Mouse (Mus musculus) heart, postnatal 25 days (tissue): ENCODE data around the gene Cry2. TPM values are rescaled to one million over a fixed set of nuclear protein-coding genes. Genes with fewer than 3 reads are reported as not detected.

Source experiments
- DNase-seq: peaks from one replicate; pipeline ENCODE4 v3.0.0; 2022; ENCODE audit warnings: low spot score
- intact Hi-C: fragments of 180-260 bp; cut with DNase I; formaldehyde crosslinking; loops from one replicate; pipeline ENCODE4 v1.15.1; 2025
- total RNA-seq, 2 experiments: library from RNA; stranded (reverse); gene quantifications; 2 replicates each; pipeline ENCODE4 v1.2.3; 2021

Gene Cry2
- total RNA-seq, 2 experiments from 2014 or later, result 14.2 to 25.9 TPM

GRCm38 (mm10) chr2:92447121-92447740 lies 13.4 kb upstream of the Cry2 start:
- DNase-seq, result no peak

DNA sequence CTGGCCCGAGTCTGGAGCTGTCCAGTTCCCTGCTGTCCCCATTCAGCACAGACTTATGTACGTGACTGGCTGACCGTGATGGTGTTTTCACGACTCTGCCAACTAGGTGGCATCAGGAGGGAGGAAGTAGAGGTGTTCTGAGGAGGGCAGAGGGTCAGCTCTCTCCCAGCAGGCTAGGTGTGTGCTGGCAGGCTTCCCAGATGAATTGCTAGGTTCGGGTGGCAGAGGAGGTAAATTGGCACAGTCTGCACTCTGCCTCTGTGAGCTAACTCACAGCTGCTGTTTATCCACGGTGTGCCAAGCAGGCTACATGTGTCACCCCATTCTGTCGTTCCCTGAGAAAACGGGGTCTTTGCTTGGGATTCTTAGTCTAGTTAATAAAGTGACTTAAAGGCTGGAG lies 12.8 kb upstream of the Cry2 start:
- DNase-seq, result no peak
- intact Hi-C loops, result no loop called here

More at GRCm38 (mm10) chr2:92447121-92447740, 13.4 kb upstream of the Cry2 start:
- intact Hi-C loops, result no loop called here

DNA sequence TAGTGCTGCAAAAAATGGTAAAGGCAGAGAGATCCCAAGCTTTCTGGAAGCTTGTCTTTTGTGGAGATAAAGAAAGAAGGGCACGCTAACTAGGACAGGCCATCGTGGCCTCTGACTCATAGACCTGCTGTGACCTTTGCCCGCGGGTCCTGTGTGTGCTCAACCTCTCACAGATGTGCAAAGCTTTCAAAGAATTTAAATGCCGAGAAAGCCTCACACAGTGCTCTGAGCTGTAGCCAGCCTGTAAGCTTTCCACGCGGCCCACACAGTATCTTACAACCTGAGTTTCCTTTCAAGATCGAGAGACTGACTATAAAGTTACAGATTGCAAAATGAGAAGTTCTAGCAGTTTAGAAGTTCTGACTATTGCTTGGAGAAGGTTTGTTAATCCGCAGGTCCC lies 12.0 kb upstream of the Cry2 start:
- DNase-seq, result no peak
- intact Hi-C loops, result no loop called here

DNA sequence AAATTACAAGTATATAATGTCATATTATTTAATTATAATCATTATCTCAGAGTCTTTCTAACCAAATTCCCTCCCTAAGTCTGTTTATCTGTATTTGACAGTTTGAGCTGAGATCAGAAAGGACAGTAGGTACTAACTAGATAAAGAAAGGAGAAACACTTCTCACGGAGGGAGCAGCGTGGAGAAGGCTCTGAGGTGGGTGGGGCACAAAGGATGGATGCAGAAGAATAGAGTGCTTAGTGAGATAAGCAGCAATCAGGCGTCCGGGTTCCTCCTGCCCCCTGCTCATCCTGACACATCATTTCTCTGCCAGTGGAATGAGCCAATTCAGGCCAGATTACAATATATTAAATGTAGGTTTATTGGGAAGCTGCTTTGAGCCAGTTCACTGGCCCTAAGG lies 10.5 kb upstream of the Cry2 start:
- intact Hi-C loops, result no loop called here
- DNase-seq, result no peak

- DNase-seq, result no peak
- intact Hi-C loops, result no loop called here
Measured at GRCm38 (mm10) chr2:92443313-92443712, 9.5 kb upstream of the Cry2 start.

- no peak for DNase-seq
Measured at GRCm38 (mm10) chr2:92442419-92443001, 8.7 kb upstream of the Cry2 start.

DNA sequence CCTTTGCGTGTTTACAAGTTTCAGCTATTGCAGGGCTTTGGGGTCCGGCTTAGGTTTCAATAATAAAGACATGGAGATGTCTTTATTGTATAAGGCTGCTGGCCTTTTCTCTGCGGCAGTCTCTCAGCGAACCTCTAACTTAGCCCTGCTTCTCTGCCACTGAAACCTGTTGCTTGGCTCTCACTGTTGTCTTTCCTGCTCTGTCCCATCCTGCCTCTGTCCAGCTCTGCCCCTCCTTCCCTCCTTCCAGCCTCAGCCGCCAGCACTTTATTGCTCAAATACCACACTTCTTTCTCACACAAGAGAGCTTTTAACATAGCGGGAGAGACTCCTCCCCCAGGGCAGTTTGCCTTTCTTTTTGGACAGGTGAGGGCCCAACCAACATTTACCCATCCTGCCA lies 6.6 kb upstream of the Cry2 start:
- intact Hi-C loops, result loop anchor here (1.0 kb wide), 1 partner anchor 61 kb away; no protein-coding TSS in a partner anchor
- no peak for DNase-seq

More at GRCm38 (mm10) chr2:92442419-92443001, 8.7 kb upstream of the Cry2 start:
- intact Hi-C loops, result no loop called here

DNA sequence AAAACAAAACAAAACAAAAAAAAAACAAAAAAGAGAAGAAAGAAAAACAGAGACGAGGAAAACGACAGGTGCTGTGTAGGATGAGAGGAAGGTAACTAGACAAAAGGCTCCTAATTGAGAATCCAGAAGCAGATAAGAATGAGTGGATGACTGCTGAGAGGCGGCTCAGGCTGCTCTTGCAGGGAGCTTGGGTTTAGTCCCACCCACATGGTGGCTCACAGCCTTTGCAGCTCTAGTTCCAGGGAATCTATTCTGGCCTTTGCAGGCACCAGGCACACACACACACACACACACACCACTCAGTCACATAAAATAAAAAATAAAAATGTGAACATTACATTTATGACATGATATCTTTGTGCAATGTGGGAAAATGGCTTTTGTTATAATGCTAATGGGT lies 4.7 kb upstream of the Cry2 start:
- intact Hi-C loops, result loop anchor here (2.0 to 5.0 kb wide), 3 partner anchors 142 to 451 kb away; no protein-coding TSS in a partner anchor
- DNase-seq, result no peak

GRCm38 (mm10) chr2:92437875-92438274 lies 4.0 kb upstream of the Cry2 start:
- intact Hi-C loops, result loop anchor here (2.0 to 5.0 kb wide), 3 partner anchors 141 to 451 kb away; no protein-coding TSS in a partner anchor
- DNase-seq, result peak; percentile 58

DNA sequence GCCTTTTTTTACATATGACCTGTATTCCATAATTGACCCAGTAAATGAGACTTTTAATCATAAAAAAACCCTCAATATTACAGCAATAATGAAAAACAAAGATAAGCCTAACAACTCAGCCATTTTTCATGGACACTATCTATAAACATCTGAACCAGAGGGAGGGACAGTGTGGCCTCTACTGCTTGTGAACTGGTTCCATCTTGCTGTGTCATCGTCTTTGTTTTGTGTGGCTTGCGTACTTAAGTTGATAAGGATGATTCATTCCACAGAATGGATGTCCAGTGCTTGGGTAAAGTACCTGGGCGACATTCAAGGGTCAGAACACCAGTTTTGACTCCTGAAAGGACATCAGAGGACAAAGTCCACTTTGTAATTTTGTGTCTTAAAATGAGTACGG lies 3.5 kb upstream of the Cry2 start:
- intact Hi-C loops, result loop anchor here (5.0 kb wide), 2 partner anchors 250 to 450 kb away; no protein-coding TSS in a partner anchor
- DNase-seq, result no peak

DNA sequence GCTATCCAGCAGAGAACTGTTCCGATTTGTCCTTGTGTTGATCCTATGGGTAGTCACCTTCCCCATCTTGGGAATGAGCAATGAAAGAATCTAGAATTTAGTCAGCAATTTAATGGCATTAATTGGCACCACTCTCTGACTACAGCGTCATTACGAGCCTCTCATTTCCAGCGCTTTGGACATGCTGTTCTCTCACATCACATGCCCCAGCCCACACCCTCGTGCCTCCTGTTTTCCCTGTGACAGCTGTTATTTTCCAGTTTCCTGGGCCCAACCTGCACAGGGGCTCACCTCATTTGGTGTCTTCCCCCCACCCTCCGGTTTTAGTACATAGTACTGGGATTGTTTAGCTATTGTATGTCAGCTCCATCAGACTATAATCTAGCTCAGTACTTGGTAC lies 1.2 kb upstream of the Cry2 start:
- no peak for DNase-seq
- intact Hi-C loops, result loop anchor here (5.0 kb wide), 2 partner anchors 248 to 448 kb away; no protein-coding TSS in a partner anchor

- intact Hi-C loops, result no loop called here
- no peak for DNase-seq
Measured at GRCm38 (mm10) chr2:92434375-92434745, 517 bp upstream of the Cry2 start.

GRCm38 (mm10) chr2:92432299-92433295 lies 1.2 kb downstream of the Cry2 start:
- peak; percentile 30 for DNase-seq
- intact Hi-C loops, result no loop called here

- DNase-seq, result no peak
- intact Hi-C loops, result no loop called here
Measured at GRCm38 (mm10) chr2:92431611-92432179, 2.1 kb downstream of the Cry2 start.

- DNase-seq, result peak; percentile 46
- intact Hi-C loops, result no loop called here
Measured at GRCm38 (mm10) chr2:92430723-92431541, 2.9 kb downstream of the Cry2 start.

GRCm38 (mm10) chr2:92430089-92430488 lies 3.8 kb downstream of the Cry2 start:
- intact Hi-C loops, result no loop called here
- no peak for DNase-seq

DNA sequence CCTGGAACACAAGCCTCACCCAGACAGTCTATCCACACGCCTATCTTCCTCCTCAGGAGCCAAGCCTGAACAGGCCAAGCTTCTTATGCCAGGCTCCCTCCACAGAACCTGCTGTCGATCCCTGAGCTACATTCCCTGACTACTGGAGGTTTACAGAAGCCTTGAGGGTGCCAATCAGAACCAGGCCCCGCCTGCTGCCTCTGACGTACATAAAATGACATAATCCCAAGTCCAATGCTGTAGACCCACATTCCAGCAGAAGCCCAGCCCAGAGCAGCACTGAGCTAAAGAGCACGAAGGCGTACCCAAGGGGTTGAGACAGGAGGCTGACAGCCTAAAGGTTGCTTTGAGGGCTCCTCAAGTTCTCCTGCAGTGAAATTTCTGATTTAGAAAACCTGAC lies 6.0 kb downstream of the Cry2 start:
- intact Hi-C loops, result no loop called here
- DNase-seq, result peak; percentile 72

- DNase-seq, result peak; percentile 56
- intact Hi-C loops, result no loop called here
Measured at GRCm38 (mm10) chr2:92426426-92426825, 7.4 kb downstream of the Cry2 start.

DNA sequence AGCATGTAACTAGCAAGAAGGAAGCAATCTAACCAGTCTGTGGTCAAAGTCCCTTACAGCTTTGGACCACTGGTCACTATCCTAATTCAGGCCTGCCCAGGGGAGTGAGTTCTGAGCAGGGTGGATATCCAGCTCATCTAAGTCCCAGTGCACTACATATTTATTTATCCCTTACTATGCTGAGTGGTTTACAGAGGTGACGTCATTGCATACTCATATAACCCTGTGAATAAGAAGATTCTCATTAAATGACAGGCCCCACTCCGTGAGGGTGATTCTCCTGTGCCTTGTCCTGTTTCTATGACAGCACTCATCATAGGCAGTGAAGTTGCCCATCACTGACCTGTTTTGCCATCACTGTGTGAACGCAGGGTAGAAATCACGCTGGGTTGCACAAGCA lies 8.5 kb downstream of the Cry2 start:
- DNase-seq, result no peak
- intact Hi-C loops, result no loop called here
